Mouse (Mus musculus) cortical plate, adult 2 months (tissue): ENCODE results near the gene Rasl11a.

Experiments used
- CTCF ChIP-seq: fragments of 200-500 bp; IDR thresholded peaks from 2 replicates; pipeline ENCODE4 v1.5.1; 2011; ENCODE audit warnings: mild to moderate bottlenecking, control low read depth, low read length; ENCODE audit not compliant: insufficient read depth; ENCODE audit errors: extremely low read depth
- POLR2A ChIP-seq: fragments of 200-500 bp; IDR thresholded peaks from 2 replicates; pipeline ENCODE4 v1.6.1; 2011; ENCODE audit warnings: mild to moderate bottlenecking, low read length, control low read depth; ENCODE audit not compliant: insufficient read depth; ENCODE audit errors: extremely low read depth

GRCm38 (mm10) chr5:146832769-146833448 lies 12.0 kb upstream of the Rasl11a start, which contains the start of gene Rpl21:
- TF ChIP-seq POLR2A (peak; percentile 98), CTCF (no peak)
